Mouse (Mus musculus) neural tube, embryonic 13.5 days (tissue): Measurements from ENCODE around the gene Btbd6. TPM values are rescaled to one million over a fixed set of nuclear protein-coding genes. Genes with fewer than 3 reads are reported as not detected.

Source experiments
- ATAC-seq: fragments of 200-750 bp; cut with Nextera tagmentation; 2 replicates; pipeline ENCODE4 v1.8.0; 2017; ENCODE audit warnings: low read depth, mild to moderate bottlenecking, moderate TSS enrichment, moderate library complexity
- H3K27ac ChIP-seq: fragments of 300-500 bp; sonication (generic); replicated peaks from 2 replicates; pipeline ENCODE4 v1.5.1; 2015; ENCODE audit warnings: moderate library complexity, mild to moderate bottlenecking, inconsistent platforms
- H3K27me3 ChIP-seq: fragments of 300-500 bp; sonication (generic); 2 replicates; pipeline ENCODE4 v1.6.1; 2015; ENCODE audit warnings: mild to moderate bottlenecking, inconsistent platforms
- H3K36me3 ChIP-seq: fragments of 300-500 bp; sonication (generic); 2 replicates; pipeline ENCODE4 v1.6.1; 2015; ENCODE audit warnings: mild to moderate bottlenecking, inconsistent platforms
- H3K4me1 ChIP-seq: fragments of 300-500 bp; sonication (generic); replicated peaks from 2 replicates; pipeline ENCODE4 v1.6.1; 2015; ENCODE audit warnings: inconsistent platforms
- H3K4me2 ChIP-seq: fragments of 300-500 bp; sonication (generic); 2 replicates; pipeline ENCODE4 v1.6.1; 2015; ENCODE audit warnings: inconsistent platforms, mild to moderate bottlenecking, moderate library complexity
- H3K4me3 ChIP-seq: fragments of 300-500 bp; sonication (generic); 2 replicates; pipeline ENCODE4 v1.5.1; 2015; ENCODE audit warnings: mild to moderate bottlenecking, inconsistent platforms
- H3K9ac ChIP-seq: fragments of 300-500 bp; sonication (generic); 2 replicates; pipeline ENCODE4 v1.6.1; 2015; ENCODE audit warnings: moderate library complexity, mild to moderate bottlenecking, inconsistent platforms
- H3K9me3 ChIP-seq: fragments of 300-500 bp; sonication (generic); 2 replicates; pipeline ENCODE4 v1.6.1; 2016; ENCODE audit warnings: inconsistent platforms
- WGBS: fragments of 180-500 bp; shearing (Covaris S2); methylation state at CpG from one replicate; pipeline ENCODE4 v1.1.7; 2015; 5-methylcytosine and 5-hydroxymethylcytosine counted together
- polyA plus RNA-seq: library from polyadenylated mRNA; unstranded; fragments of >200 nt; fragmentation: Nextera tagmentation; extraction: Ambion mirVana; gene quantifications from 2 replicates; pipeline ENCODE4 v1.2.1, GENCODE M21; 2015

The Btbd6 gene
- polyA plus RNA-seq, 1 experiment from 2014 or later: 41.4 TPM

- Histone ChIP-seq H3K27me3 (no peaks in the 10 kb centered on the region), H3K27ac (peak overlapping the region; percentile 9; the same call in 1 of the 2 replicates), H3K36me3 (peaks cover 79% of the 10 kb centered on the region), H3K4me1 (peaks cover 9% of the 10 kb centered on the region), H3K9ac (no peak overlapping the region), H3K4me2 (no peak overlapping the region), H3K9me3 (no peaks in the 10 kb centered on the region), H3K4me3 (no peak overlapping the region)
- ATAC-seq: no peak
- 74% methylated on average over 7 of the region's 7 CpGs for WGBS
These were observed 14.9 kb upstream of the Btbd6 start for GRCm38 (mm10) chr12:112961428-112961827.

GRCm38 (mm10) chr12:112961872-112962271 is 14.4 kb upstream of the Btbd6 start:
- peaks cover 9% of the 10 kb centered on the region for H3K4me1 ChIP-seq
- H3K36me3 ChIP-seq: peaks cover 80% of the 10 kb centered on the region
- H3K27ac ChIP-seq: 0 out of 2 replicates have a peak overlapping the region, but pooled peaks have one; percentile 9
- H3K27me3 ChIP-seq: no peaks in the 10 kb centered on the region
- H3K4me2 ChIP-seq: no peak overlapping the region
- H3K9me3 ChIP-seq: no peaks in the 10 kb centered on the region
- 60% methylated on average over 5 of the region's 5 CpGs for WGBS
- no peak overlapping the region for H3K4me3 ChIP-seq
- H3K9ac ChIP-seq: no peak overlapping the region
- no peak for ATAC-seq

GRCm38 (mm10) chr12:112965783-112966182 is 10.5 kb upstream of the Btbd6 start:
- WGBS: 94% methylated on average over 13 of the region's 13 CpGs
- Histone ChIP-seq H3K9ac (no peak overlapping the region), H3K9me3 (no peaks in the 10 kb centered on the region), H3K4me1 (peaks cover 9% of the 10 kb centered on the region), H3K27ac (no peak overlapping the region), H3K27me3 (no peaks in the 10 kb centered on the region), H3K4me2 (no peak overlapping the region), H3K4me3 (no peak overlapping the region), H3K36me3 (peaks cover 99% of the 10 kb centered on the region)
- no peak for ATAC-seq

- ATAC-seq: no peak
- Histone ChIP-seq H3K36me3 (peaks cover 99% of the 10 kb centered on the region), H3K9me3 (no peaks in the 10 kb centered on the region), H3K27ac (no peak overlapping the region), H3K4me1 (no peaks in the 10 kb centered on the region), H3K4me3 (no peak overlapping the region), H3K9ac (no peak overlapping the region), H3K4me2 (no peak overlapping the region), H3K27me3 (no peaks in the 10 kb centered on the region)
- WGBS: 73% methylated on average over 8 of the region's 8 CpGs
These were observed 7.3 kb upstream of the Btbd6 start for GRCm38 (mm10) chr12:112968943-112969342.

DNA sequence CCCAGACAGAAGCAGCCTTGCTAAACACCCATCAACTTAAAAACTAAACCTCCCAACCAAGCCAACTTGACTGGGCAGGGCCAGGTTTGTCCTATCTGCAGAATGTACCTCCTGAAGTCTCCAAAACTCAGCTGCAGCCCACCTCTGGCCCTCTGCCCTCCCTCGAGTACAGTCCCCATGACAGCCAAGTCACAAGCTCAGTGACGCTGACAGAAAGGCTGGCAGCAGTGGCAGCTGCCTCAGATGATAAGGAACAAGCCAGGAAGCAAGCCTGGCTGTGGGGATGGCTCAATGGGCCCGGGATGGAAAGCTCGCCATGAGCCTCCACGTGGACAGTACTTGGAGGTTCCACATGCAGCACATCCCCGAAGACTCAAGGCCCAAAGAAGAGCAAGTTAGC is 6.7 kb upstream of the Btbd6 start:
- Histone ChIP-seq H3K4me3 (no peak overlapping the region), H3K4me1 (no peaks in the 10 kb centered on the region), H3K4me2 (no peak overlapping the region), H3K36me3 (peaks cover 97% of the 10 kb centered on the region), H3K27ac (no peak overlapping the region), H3K9me3 (no peaks in the 10 kb centered on the region), H3K27me3 (no peaks in the 10 kb centered on the region), H3K9ac (no peak overlapping the region)
- 91% methylated on average over 6 of the region's 6 CpGs for WGBS
- ATAC-seq: no peak

DNA sequence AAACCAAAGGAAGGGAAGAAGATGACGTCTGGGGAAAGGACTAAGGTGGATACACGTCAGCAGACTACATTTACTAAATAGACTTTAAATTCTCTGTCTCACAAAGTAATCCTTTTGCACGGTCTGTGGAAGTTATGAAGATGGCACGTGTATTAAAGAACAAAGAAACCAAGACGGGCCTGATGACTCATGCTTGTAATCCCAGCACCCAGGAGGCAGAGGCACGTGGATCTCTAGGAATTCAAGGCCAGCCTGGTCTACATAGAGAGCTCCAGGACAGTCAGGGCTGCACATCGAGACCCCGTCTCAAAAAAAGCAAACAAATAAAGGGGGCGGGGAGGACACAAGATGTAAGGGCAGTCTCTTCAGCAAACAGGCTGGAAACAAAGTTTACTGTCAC is 1.5 kb upstream of the Btbd6 start:
- Histone ChIP-seq H3K9ac (no peak overlapping the region), H3K4me1 (peaks cover 30% of the 10 kb centered on the region), H3K27ac (no peak overlapping the region), H3K36me3 (peaks cover 73% of the 10 kb centered on the region), H3K4me2 (no peak overlapping the region), H3K9me3 (no peaks in the 10 kb centered on the region), H3K4me3 (no peak overlapping the region), H3K27me3 (no peaks in the 10 kb centered on the region)
- WGBS: 90% methylated on average over 9 of the region's 9 CpGs
- no peak for ATAC-seq

DNA sequence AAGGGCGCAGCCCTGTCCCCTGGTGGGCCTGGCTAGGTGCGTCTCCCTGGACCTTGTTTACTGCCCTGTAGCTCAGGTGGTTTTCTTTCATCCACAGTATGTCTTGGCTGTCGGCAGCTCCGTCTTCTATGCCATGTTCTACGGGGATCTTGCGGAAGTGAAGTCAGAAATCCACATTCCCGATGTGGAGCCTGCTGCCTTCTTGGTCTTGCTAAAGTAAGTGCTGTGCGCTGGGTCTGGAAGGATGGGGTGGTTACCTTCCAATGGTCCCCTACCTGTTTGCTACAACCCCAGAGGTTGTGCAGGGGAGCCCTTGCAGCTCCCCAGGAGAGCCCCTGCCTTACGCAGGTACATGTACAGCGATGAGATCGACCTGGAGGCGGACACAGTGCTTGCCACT is 874 bp downstream of the Btbd6 start:
- peak; percentile 47 for ATAC-seq
- Histone ChIP-seq H3K27me3 (no peaks in the 10 kb centered on the region), H3K36me3 (peaks cover 73% of the 10 kb centered on the region), H3K4me2 (peak overlapping the region; percentile 91), H3K4me1 (peaks cover 30% of the 10 kb centered on the region), H3K9me3 (no peaks in the 10 kb centered on the region), H3K4me3 (peak overlapping the region; percentile 67), H3K9ac (peak overlapping the region; percentile 90), H3K27ac (peak overlapping the region; percentile 95)
- 42% methylated on average over 12 of the region's 12 CpGs for whole genome bisulfite sequencing

GRCm38 (mm10) chr12:112982031-112982430 is 5.7 kb downstream of the Btbd6 start:
- no peak for ATAC-seq
- H3K4me3 ChIP-seq: no peak overlapping the region
- H3K4me2 ChIP-seq: no peak overlapping the region
- H3K27me3 ChIP-seq: no peaks in the 10 kb centered on the region
- 67% methylated on average over 2 of the region's 2 CpGs for WGBS
- peaks cover 16% of the 10 kb centered on the region for H3K4me1 ChIP-seq
- H3K9me3 ChIP-seq: no peaks in the 10 kb centered on the region
- no peak overlapping the region for H3K9ac ChIP-seq
- peaks cover 92% of the 10 kb centered on the region for H3K36me3 ChIP-seq
- H3K27ac ChIP-seq: no peak overlapping the region

GRCm38 (mm10) chr12:112985346-112985745 is 9.1 kb downstream of the Btbd6 start:
- Histone ChIP-seq H3K27ac (no peak overlapping the region), H3K4me1 (no peaks in the 10 kb centered on the region), H3K4me2 (no peak overlapping the region), H3K36me3 (peaks cover 73% of the 10 kb centered on the region), H3K9me3 (no peaks in the 10 kb centered on the region), H3K4me3 (no peak overlapping the region), H3K9ac (no peak overlapping the region), H3K27me3 (no peaks in the 10 kb centered on the region)
- 94% methylated on average over 6 of the region's 6 CpGs for WGBS
- ATAC-seq: no peak

DNA sequence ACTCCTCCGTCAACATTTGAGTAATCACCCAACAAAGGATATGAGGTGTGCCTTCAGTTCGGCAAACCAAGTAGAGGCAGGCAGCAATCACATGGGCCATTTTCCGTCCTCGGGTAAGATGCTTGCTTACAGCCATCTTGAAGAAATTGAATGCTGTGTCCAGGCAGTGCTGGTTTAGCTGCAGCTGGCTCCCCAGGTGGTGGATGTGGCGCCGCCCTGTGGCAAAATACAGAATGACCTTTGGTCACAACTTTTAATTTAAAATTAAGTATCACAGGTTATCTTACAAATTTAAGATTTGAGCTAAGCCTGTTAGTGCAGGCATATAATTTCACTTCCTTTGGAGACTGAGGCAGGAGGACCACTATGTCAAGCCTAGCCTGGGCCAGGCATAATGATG is 11.6 kb downstream of the Btbd6 start:
- Histone ChIP-seq H3K4me3 (no peak overlapping the region), H3K36me3 (peaks cover 65% of the 10 kb centered on the region), H3K27ac (no peak overlapping the region), H3K9ac (no peak overlapping the region), H3K27me3 (no peaks in the 10 kb centered on the region), H3K9me3 (no peaks in the 10 kb centered on the region), H3K4me1 (no peaks in the 10 kb centered on the region), H3K4me2 (no peak overlapping the region)
- ATAC-seq: no peak
- WGBS: 72% methylated on average over 6 of the region's 6 CpGs

GRCm38 (mm10) chr12:112990706-112991405 is 14.6 kb downstream of the Btbd6 start:
- H3K4me3 ChIP-seq: no peak overlapping the region
- H3K4me2 ChIP-seq: no peak overlapping the region
- no peaks in the 10 kb centered on the region for H3K27me3 ChIP-seq
- H3K36me3 ChIP-seq: peaks cover 43% of the 10 kb centered on the region
- no peaks in the 10 kb centered on the region for H3K4me1 ChIP-seq
- no peak overlapping the region for H3K27ac ChIP-seq
- WGBS: 92% methylated on average over 5 of the region's 5 CpGs
- no peak overlapping the region for H3K9ac ChIP-seq
- no peak for ATAC-seq
- no peaks in the 10 kb centered on the region for H3K9me3 ChIP-seq

GRCm38 (mm10) chr12:112991444-112991843 is 15.2 kb downstream of the Btbd6 start:
- WGBS: 85% methylated on average over 2 of the region's 2 CpGs
- Histone ChIP-seq H3K9me3 (no peaks in the 10 kb centered on the region), H3K4me1 (peaks cover under 1% of the 10 kb centered on the region; the same call in 1 of the 2 replicates), H3K27ac (no peak overlapping the region), H3K4me3 (no peak overlapping the region), H3K4me2 (no peak overlapping the region), H3K9ac (no peak overlapping the region), H3K36me3 (peaks cover 37% of the 10 kb centered on the region), H3K27me3 (no peaks in the 10 kb centered on the region)
- no peak for ATAC-seq

- no peak for ATAC-seq
- WGBS: 82% methylated on average over 4 of the region's 4 CpGs
These were observed 17.9 kb downstream of the Btbd6 start for GRCm38 (mm10) chr12:112994153-112994552.

More at GRCm38 (mm10) chr12:112994153-112994552, 17.9 kb downstream of the Btbd6 start:
- no peaks in the 10 kb centered on the region for H3K27me3 ChIP-seq
- peaks cover 26% of the 10 kb centered on the region for H3K4me1 ChIP-seq
- H3K27ac ChIP-seq: no peak overlapping the region
- no peak overlapping the region for H3K4me3 ChIP-seq
- peaks cover 19% of the 10 kb centered on the region for H3K36me3 ChIP-seq
- no peaks in the 10 kb centered on the region for H3K9me3 ChIP-seq
- H3K9ac ChIP-seq: no peak overlapping the region
- no peak overlapping the region for H3K4me2 ChIP-seq
